20 mouse cellular contexts compared by ENCODE assay signal in the genomic region with DNA sequence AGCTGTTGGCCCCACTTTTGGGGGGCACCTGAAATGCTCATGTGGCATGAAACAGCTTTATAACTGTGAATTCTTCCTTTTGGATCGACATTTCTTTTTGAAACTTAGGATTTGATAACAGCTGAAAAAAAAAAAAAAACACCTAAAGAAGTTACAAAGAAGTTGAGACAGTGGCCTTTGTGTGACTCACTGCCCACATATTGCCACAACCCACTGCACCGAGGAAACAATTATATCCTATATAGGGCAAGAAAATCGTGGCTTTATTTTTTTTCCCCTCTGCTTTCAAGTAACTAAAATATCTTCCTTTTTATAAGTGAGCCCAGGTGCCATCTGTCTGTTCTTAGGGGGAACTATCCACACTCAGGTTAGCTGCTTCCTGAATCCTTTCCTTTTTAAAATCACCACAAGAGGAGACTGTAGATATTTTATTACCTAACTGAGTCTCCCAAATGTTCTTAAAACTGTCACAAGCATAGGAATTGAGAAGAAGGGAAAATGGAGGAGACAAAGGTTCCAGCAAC.
"Had no signal": no experiment of that assay in that cellular context is flagged by ENCODE, and none has a peak within 500 bp of the region (broad histone marks: within the 10 kb centered on the region; RNA-seq: fewer than 3 reads in every experiment).

No protein-coding gene starts in this region.

- ATAC-seq: liver, postnatal 0 days; lung, postnatal 0 days; midbrain, embryonic 15.5 days had no signal

- H3K36me3 ChIP-seq: limb, embryonic 12.5 days; limb, embryonic 15.5 days; midbrain, embryonic 12.5 days; midbrain, embryonic 15.5 days; neural tube, embryonic 13.5 days had no signal

- H3K9ac ChIP-seq: limb, embryonic 12.5 days; limb, embryonic 15.5 days; liver, embryonic 14.5 days; liver, postnatal 0 days; lung, embryonic 14.5 days; midbrain, embryonic 12.5 days; midbrain, embryonic 15.5 days; neural tube, embryonic 13.5 days had no signal

- H3K27me3 ChIP-seq: limb, embryonic 12.5 days; limb, embryonic 15.5 days; midbrain, embryonic 12.5 days; midbrain, embryonic 15.5 days; neural tube, embryonic 13.5 days had no signal

- DNase-seq: kidney, adult 2 months; kidney, postnatal 25 days; layer of hippocampus, adult 9-11 months; left cerebral cortex, postnatal 4 days; liver, postnatal 0 days; lung, embryonic 14.5 days; retina, postnatal 1 day; thymus, adult 2 months; thymus, postnatal 25 days had no signal

- H3K4me3 ChIP-seq: layer of hippocampus, adult 2 months; limb, embryonic 12.5 days; limb, embryonic 15.5 days; midbrain, embryonic 12.5 days; midbrain, embryonic 15.5 days; neural tube, embryonic 13.5 days had no signal

- H3K4me2 ChIP-seq: limb, embryonic 12.5 days; limb, embryonic 15.5 days; liver, embryonic 11.5 days; lung, embryonic 14.5 days; midbrain, embryonic 12.5 days; midbrain, embryonic 15.5 days; neural tube, embryonic 13.5 days had no signal

- H3K4me1 ChIP-seq: limb, embryonic 12.5 days; limb, embryonic 15.5 days; midbrain, embryonic 12.5 days; midbrain, embryonic 15.5 days; neural tube, embryonic 13.5 days had no signal

- H3K27ac ChIP-seq: kidney, postnatal 0 days; layer of hippocampus, adult 2 months; limb, embryonic 12.5 days; limb, embryonic 15.5 days; liver, embryonic 14.5 days; macrophage; midbrain, embryonic 12.5 days; midbrain, embryonic 15.5 days; neural tube, embryonic 13.5 days had no signal

- H3K9me3 ChIP-seq: limb, embryonic 12.5 days; limb, embryonic 15.5 days; midbrain, embryonic 12.5 days; midbrain, embryonic 15.5 days; neural tube, embryonic 13.5 days had no signal
